Mouse (Mus musculus) cerebellum, adult 8-10 months (tissue): ENCODE data around the gene Btg4.

ENCODE experiments used
- DNase-seq: peaks from one replicate; pipeline ENCODE4 v3.0.0; 2022

Btg4 gene

DNA sequence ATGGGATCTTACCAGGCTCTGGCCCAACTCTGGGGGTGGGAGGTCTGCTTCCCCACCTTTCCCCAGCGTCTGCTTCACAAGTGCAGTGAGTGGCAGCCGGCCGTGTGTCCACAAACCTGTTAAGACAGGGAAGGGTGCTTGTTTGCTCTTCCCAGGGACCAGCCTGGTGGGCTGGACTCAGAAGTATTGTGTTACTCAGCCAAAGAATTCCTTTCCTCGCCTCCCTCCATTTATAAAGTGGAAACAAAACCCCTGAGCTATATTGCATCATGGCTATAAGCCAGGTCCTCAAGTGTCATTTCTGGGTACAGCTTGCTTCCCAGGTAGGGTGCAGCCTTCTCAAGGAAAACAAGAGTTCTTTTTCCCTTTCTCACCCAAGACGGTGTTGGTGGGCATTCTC is 108.0 kb downstream of the Btg4 start:
- DNase-seq, result no peak

DNA sequence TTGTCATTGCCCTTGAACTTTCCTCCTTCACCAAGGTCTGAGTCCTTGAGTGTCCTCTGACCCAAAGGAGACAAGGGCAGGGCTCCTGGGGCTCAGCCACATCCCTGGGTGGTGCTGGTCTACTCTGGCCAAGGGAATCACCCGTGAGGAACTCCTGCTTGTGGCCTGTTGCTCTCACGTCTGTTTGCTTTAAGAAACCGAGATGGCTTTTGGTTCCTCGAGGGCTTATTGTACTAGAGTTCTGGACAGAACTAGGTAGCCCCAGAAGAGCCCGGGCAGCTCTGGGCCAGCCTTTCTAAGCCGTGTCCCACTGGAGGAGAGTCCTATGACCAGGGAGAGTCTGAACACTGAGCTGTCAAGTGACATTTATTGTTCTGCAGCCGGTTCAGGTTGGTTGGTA is 108.4 kb downstream of the Btg4 start:
- no peak for DNase-seq
